Mouse (Mus musculus) cortical plate, adult 2 months (tissue): ENCODE data around the gene Gm9936.
A peak's percentile ranks its signal among the peaks of the same experiment; 100 is the strongest.

Experiments used
- CTCF ChIP-seq: fragments of 200-500 bp; IDR thresholded peaks from 2 replicates; pipeline ENCODE4 v1.5.1; 2011; ENCODE audit warnings: mild to moderate bottlenecking, control low read depth, low read length; ENCODE audit not compliant: insufficient read depth; ENCODE audit errors: extremely low read depth
- POLR2A ChIP-seq: fragments of 200-500 bp; IDR thresholded peaks from 2 replicates; pipeline ENCODE4 v1.6.1; 2011; ENCODE audit warnings: mild to moderate bottlenecking, low read length, control low read depth; ENCODE audit not compliant: insufficient read depth; ENCODE audit errors: extremely low read depth

DNA sequence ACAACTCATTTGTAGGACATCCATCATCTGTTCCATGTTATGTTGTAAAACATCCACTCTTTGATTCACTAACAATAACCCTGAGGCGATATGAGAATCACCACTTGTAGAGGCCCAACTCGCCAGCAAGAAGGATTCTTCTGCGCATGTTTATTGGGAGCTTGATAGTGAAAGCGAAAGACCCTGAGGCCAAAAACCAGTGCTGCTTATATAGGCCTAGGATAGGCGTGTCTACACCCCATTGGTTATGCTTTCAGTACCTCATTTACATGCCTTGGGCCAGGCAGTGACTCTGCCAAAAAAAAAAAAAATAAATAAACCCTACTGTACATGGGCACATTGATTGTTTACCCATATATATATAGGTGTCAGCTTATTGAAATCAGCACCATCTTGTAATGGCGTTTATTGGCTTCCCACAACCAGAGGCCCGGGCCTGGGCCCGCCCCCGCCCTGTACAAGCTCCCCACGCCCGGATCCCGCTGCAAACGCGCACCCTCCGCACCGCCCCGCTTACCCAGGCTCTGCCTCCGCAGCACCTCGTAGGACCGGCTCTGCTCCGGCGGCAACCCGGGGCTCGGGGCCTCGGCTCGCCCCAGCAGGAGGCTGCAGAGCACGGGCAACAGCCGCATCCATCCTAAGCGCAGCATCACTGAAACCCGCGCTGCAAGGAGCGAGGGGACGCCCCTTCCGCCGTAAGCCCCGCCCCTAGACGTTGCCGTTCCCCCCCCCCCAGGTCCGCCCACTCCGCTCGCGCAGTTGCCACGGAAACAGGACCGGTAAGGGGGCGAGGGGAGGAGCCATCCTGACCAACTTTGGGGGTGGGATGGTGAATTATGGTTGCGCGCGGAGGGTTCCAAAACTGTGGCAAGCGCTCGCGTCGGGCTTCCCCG, 35.4 kb downstream of the Gm9936 start, which contains the start of gene 1500011B03Rik:
- peak; percentile 79; the same call in 1 of the 2 replicates for TF ChIP-seq POLR2A
- no peak for TF ChIP-seq CTCF
